ENCODE assay signal across 8 mouse cellular contexts in the genomic region with DNA sequence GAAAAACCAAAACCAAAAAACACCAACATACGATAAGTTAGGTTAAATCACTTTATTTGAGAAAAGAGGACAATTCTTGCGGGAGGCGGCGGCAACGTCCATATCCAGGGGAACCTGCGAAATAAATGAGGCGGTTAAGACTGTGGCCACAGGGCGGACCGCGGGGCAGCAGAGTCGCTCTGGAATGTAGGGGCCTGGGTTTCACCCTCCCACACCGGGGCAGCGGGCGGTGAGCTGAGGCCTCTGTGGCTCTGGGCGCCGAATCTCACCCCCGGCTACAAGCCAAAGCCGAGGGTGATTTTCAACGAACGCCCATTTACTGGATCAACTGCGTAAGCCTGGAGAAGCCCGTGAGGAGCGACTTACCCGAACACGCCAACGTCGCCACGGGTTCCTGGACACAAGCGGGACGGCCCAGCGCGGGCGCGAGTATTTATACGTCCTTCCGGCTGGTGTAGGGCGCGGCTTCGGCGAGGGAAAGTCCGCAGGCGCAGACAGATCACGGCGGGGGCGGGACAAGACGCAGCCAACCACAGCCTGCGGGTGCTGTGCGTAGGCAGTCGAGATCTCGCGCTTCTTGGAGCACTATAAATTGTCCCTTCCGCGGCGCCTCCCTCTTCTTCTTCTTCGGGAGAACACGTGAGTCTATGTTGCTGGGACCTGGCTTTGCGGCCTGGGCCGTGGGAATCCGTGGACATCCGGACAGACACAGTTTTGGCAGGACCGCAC. TPM values are rescaled to one million over a fixed set of nuclear protein-coding genes. Genes with fewer than 3 reads are reported as not detected.
DNase-seq lines count a peak whose midpoint lies in the region; ATAC-seq and TF ChIP-seq lines count a peak whose summit lies in the region.

No protein-coding gene starts in this region.

- H3K9me3 ChIP-seq in heart, embryonic 10.5 days: no peaks in the 10 kb centered on the region
- H3K9me3 ChIP-seq in kidney, embryonic 15.5 days (replicated peaks): no peaks in the 10 kb centered on the region

- WGBS in heart, embryonic 10.5 days: under 1% methylated on average over 60 of the region's 61 CpGs
- WGBS in kidney, embryonic 15.5 days: under 1% methylated on average over 61 of the region's 61 CpGs

- TF ChIP-seq POLR2A in bone marrow macrophage, adult 2 months (IDR thresholded peaks at IDR 0.05; ENCODE audit: borderline replicate concordance, low read depth, low read length): peak; percentile 82
- peak; percentile 98 for TF ChIP-seq POLR2A in embryonic fibroblast, embryonic 13.5 days (IDR thresholded peaks at IDR 0.05; ENCODE audit: low read depth, low read length)

- H3K27ac ChIP-seq in bone marrow macrophage, adult 2 months (ENCODE audit: insufficient read depth, low read depth, low read length): peak overlapping the region; percentile 67
- peak overlapping the region; percentile 60 for H3K27ac ChIP-seq in embryonic fibroblast, embryonic 13.5 days (ENCODE audit: insufficient read depth, low read length)
- H3K27ac ChIP-seq in heart, embryonic 10.5 days: peak overlapping the region; percentile 95
- peak overlapping the region; percentile 94 for H3K27ac ChIP-seq in kidney, embryonic 15.5 days

- H3K36me3 ChIP-seq in heart, embryonic 10.5 days: peaks cover 47% of the 10 kb centered on the region
- H3K36me3 ChIP-seq in kidney, embryonic 15.5 days: peaks cover 44% of the 10 kb centered on the region

- TF ChIP-seq CTCF in bone marrow macrophage, adult 2 months (IDR thresholded peaks at IDR 0.05; ENCODE audit: low read depth, low read length): no peak
- TF ChIP-seq CTCF in embryonic fibroblast, embryonic 13.5 days (IDR thresholded peaks at IDR 0.05; ENCODE audit: borderline replicate concordance, insufficient read depth, low read length): no peak

- DNase-seq in A20 (ENCODE audit: low read depth, low spot score) (peak; percentile 98), liver (peak; percentile 99)
- DNase-seq in heart, embryonic 10.5 days (ENCODE audit: low spot score): peak; percentile 99
- DNase-seq in spleen, postnatal 4 days (ENCODE audit: low spot score in 2 of 2): peak; percentile 97 to 98

- peak overlapping the region; percentile 96 for H3K9ac ChIP-seq in kidney, embryonic 15.5 days

- H3K4me2 ChIP-seq in kidney, embryonic 15.5 days: peak overlapping the region; percentile 70

- H3K4me1 ChIP-seq in bone marrow macrophage, adult 2 months (ENCODE audit: control insufficient read depth, insufficient read depth, low read length): peaks cover 5% of the 10 kb centered on the region; the same call in 1 of the 2 replicates
- H3K4me1 ChIP-seq in embryonic fibroblast, embryonic 13.5 days (ENCODE audit: control insufficient read depth, insufficient read depth, low read length): no peaks in the 10 kb centered on the region
- H3K4me1 ChIP-seq in heart, embryonic 10.5 days: peaks cover 27% of the 10 kb centered on the region
- H3K4me1 ChIP-seq in kidney, embryonic 15.5 days: peaks cover 47% of the 10 kb centered on the region

- H3K4me3 ChIP-seq in bone marrow macrophage, adult 2 months (ENCODE audit: insufficient read depth, low read length): peak overlapping the region; percentile 73
- H3K4me3 ChIP-seq in embryonic fibroblast, embryonic 13.5 days (ENCODE audit: insufficient read depth, low read length): peak overlapping the region; percentile 81
- H3K4me3 ChIP-seq in heart, embryonic 10.5 days: peak overlapping the region; percentile 78
- H3K4me3 ChIP-seq in kidney, embryonic 15.5 days (replicated peaks): peak overlapping the region; percentile 98

- H3K27me3 ChIP-seq in heart, embryonic 10.5 days (ENCODE audit: insufficient read depth, poor library complexity, severe bottlenecking): no peaks in the 10 kb centered on the region
- no peaks in the 10 kb centered on the region for H3K27me3 ChIP-seq in kidney, embryonic 15.5 days

- ATAC-seq in kidney, embryonic 15.5 days (replicated peaks; ENCODE audit: low FRiP score): peak; percentile 96
- peak; percentile 89 for ATAC-seq in monocyte, adult 5-6 weeks (replicated peaks; ENCODE audit: insufficient number of reproducible peaks, low FRiP score, low TSS enrichment, poor library complexity, severe bottlenecking)

RNA-seq across cellular contexts. Expression of gene Rps2, which starts 1.7 kb away (rescaled TPM):
- polyA plus RNA-seq in bone marrow macrophage, adult 2 months (2012; ENCODE audit: insufficient read depth, insufficient read length, missing spikeins): 685 and 784 TPM in 2 replicates
- polyA plus RNA-seq in embryonic fibroblast, embryonic 13.5 days (2011; ENCODE audit: insufficient read length, low read depth, missing spikeins): 1,298 and 1,393 TPM in 2 replicates
- polyA plus RNA-seq in heart, embryonic 10.5 days (2016; fragmentation: Nextera tagmentation; extraction: Ambion mirVana): 1,171 and 1,258 TPM in 2 replicates
- polyA plus RNA-seq in kidney, embryonic 15.5 days (2015; fragmentation: Nextera tagmentation; extraction: Ambion mirVana): 1,520 and 1,607 TPM in 2 replicates
- 428 to 669 TPM (median 533 TPM) in 3 replicates for total RNA-seq in monocyte, adult 5-6 weeks (2017)

RNA-seq across cellular contexts. Expression of gene Rnf151, which starts 1.8 kb away (rescaled TPM):
- polyA plus RNA-seq in bone marrow macrophage, adult 2 months (2012; ENCODE audit: insufficient read depth, insufficient read length, missing spikeins): not detected in 2 replicates
- 0.58 TPM in 1 of 2 replicates, not detected in the other for polyA plus RNA-seq in embryonic fibroblast, embryonic 13.5 days (2011; ENCODE audit: insufficient read length, low read depth, missing spikeins)
- polyA plus RNA-seq in heart, embryonic 10.5 days (2016; fragmentation: Nextera tagmentation; extraction: Ambion mirVana): 0.20 and 0.33 TPM in 2 replicates
- 0.18 TPM in 1 of 2 replicates, not detected in the other for polyA plus RNA-seq in kidney, embryonic 15.5 days (2015; fragmentation: Nextera tagmentation; extraction: Ambion mirVana)
- 2.8 TPM in 1 of 3 replicates, not detected in the others for total RNA-seq in monocyte, adult 5-6 weeks (2017)

RNA-seq across cellular contexts. Expression of gene Ndufb10, which starts 4.6 kb away (rescaled TPM):
- polyA plus RNA-seq in bone marrow macrophage, adult 2 months (2012; ENCODE audit: insufficient read depth, insufficient read length, missing spikeins): 164 and 191 TPM in 2 replicates
- 96.8 and 100 TPM in 2 replicates for polyA plus RNA-seq in embryonic fibroblast, embryonic 13.5 days (2011; ENCODE audit: insufficient read length, low read depth, missing spikeins)
- polyA plus RNA-seq in heart, embryonic 10.5 days (2016; fragmentation: Nextera tagmentation; extraction: Ambion mirVana): 342 and 383 TPM in 2 replicates
- polyA plus RNA-seq in kidney, embryonic 15.5 days (2015; fragmentation: Nextera tagmentation; extraction: Ambion mirVana): 237 and 238 TPM in 2 replicates
- 144 to 243 TPM (median 228 TPM) in 3 replicates for total RNA-seq in monocyte, adult 5-6 weeks (2017)

RNA-seq across cellular contexts. Expression of gene Rpl3l, which starts 8.0 kb away (rescaled TPM):
- not detected in 2 replicates for polyA plus RNA-seq in bone marrow macrophage, adult 2 months (2012; ENCODE audit: insufficient read depth, insufficient read length, missing spikeins)
- polyA plus RNA-seq in embryonic fibroblast, embryonic 13.5 days (2011; ENCODE audit: insufficient read length, low read depth, missing spikeins): not detected in 2 replicates
- polyA plus RNA-seq in heart, embryonic 10.5 days (2016; fragmentation: Nextera tagmentation; extraction: Ambion mirVana): 0.39 and 1.3 TPM in 2 replicates
- polyA plus RNA-seq in kidney, embryonic 15.5 days (2015; fragmentation: Nextera tagmentation; extraction: Ambion mirVana): not detected in 2 replicates
- 4.7 to 14.6 TPM (median 10.2 TPM) in 3 replicates for total RNA-seq in monocyte, adult 5-6 weeks (2017)

RNA-seq across cellular contexts. Expression of gene Tbl3, which starts 12.2 kb away (rescaled TPM):
- polyA plus RNA-seq in bone marrow macrophage, adult 2 months (2012; ENCODE audit: insufficient read depth, insufficient read length, missing spikeins): 11.7 and 16.9 TPM in 2 replicates
- 24.8 and 27.5 TPM in 2 replicates for polyA plus RNA-seq in embryonic fibroblast, embryonic 13.5 days (2011; ENCODE audit: insufficient read length, low read depth, missing spikeins)
- polyA plus RNA-seq in heart, embryonic 10.5 days (2016; fragmentation: Nextera tagmentation; extraction: Ambion mirVana): 79.1 and 100 TPM in 2 replicates
- 85.0 and 94.5 TPM in 2 replicates for polyA plus RNA-seq in kidney, embryonic 15.5 days (2015; fragmentation: Nextera tagmentation; extraction: Ambion mirVana)
- total RNA-seq in monocyte, adult 5-6 weeks (2017): 9.7 to 19.8 TPM (median 18.6 TPM) in 3 replicates

Comparison
In these comparisons a context has a peak if more than half of its experiments do, and no peak if none do; other contexts are left out.
1. Peak in every context shown above with its lines: DNase-seq, ATAC-seq, H3K4me3 ChIP-seq and H3K27ac ChIP-seq.